Mouse (Mus musculus) brain, embryonic 18.5 days (tissue): Measurements from ENCODE around the gene Tmem102.

Experiments
- DNase-seq: peaks from one replicate; pipeline ENCODE4 v3.0.0-alpha.2; 2012; ENCODE audit warnings: low read depth, low spot score

Gene Tmem102

GRCm38 (mm10) chr11:69791420-69791819, 14.0 kb downstream of the Tmem102 start:
- DNase-seq, result no peak

GRCm38 (mm10) chr11:69789431-69789830, 16.0 kb downstream of the Tmem102 start:
- no peak for DNase-seq

GRCm38 (mm10) chr11:69787306-69787705, 18.1 kb downstream of the Tmem102 start:
- no peak for DNase-seq

- DNase-seq, result no peak
Measured at GRCm38 (mm10) chr11:69784793-69785272, 20.6 kb downstream of the Tmem102 start.

- no peak for DNase-seq
Measured at GRCm38 (mm10) chr11:69781828-69782227, 23.6 kb downstream of the Tmem102 start.

GRCm38 (mm10) chr11:69778985-69779384, 26.4 kb downstream of the Tmem102 start:
- DNase-seq, result no peak

GRCm38 (mm10) chr11:69778258-69778982, 27.0 kb downstream of the Tmem102 start:
- no peak for DNase-seq

GRCm38 (mm10) chr11:69777504-69778257, 27.7 kb downstream of the Tmem102 start:
- DNase-seq, result no peak

GRCm38 (mm10) chr11:69776488-69776887, 28.9 kb downstream of the Tmem102 start:
- DNase-seq, result no peak

- DNase-seq, result no peak
Measured at GRCm38 (mm10) chr11:69775716-69776115, 29.7 kb downstream of the Tmem102 start.

GRCm38 (mm10) chr11:69774961-69775360, 30.5 kb downstream of the Tmem102 start:
- DNase-seq, result no peak

GRCm38 (mm10) chr11:69767625-69767909, 37.9 kb downstream of the Tmem102 start:
- no peak for DNase-seq

- no peak for DNase-seq
Measured at GRCm38 (mm10) chr11:69766872-69767624, 38.4 kb downstream of the Tmem102 start.

GRCm38 (mm10) chr11:69766126-69766609, 39.3 kb downstream of the Tmem102 start:
- no peak for DNase-seq

GRCm38 (mm10) chr11:69765221-69766125, 40.0 kb downstream of the Tmem102 start, which contains the start of gene Zbtb4:
Gene Zbtb4, plus strand, starts transcription at chr11:69765912.
- no peak for DNase-seq

- DNase-seq, result no peak
Measured at GRCm38 (mm10) chr11:69763551-69763950, 41.9 kb downstream of the Tmem102 start.

GRCm38 (mm10) chr11:69761868-69762267, 43.6 kb downstream of the Tmem102 start, which contains the start of gene Slc35g3:
Gene Slc35g3, minus strand, starts transcription at chr11:69761968.
- DNase-seq, result no peak

- no peak for DNase-seq
Measured at GRCm38 (mm10) chr11:69760901-69761200, 44.6 kb downstream of the Tmem102 start.

GRCm38 (mm10) chr11:69760160-69760900, 45.1 kb downstream of the Tmem102 start:
- DNase-seq, result no peak

GRCm38 (mm10) chr11:69758971-69759721, 46.3 kb downstream of the Tmem102 start:
- peak; percentile 84 for DNase-seq
